Mouse (Mus musculus): ENCODE data around the gene Trp53i11. TPM values are rescaled to one million over a fixed set of nuclear protein-coding genes. Genes with fewer than 3 reads are reported as not detected.

Trp53i11 gene
- total and polyA plus RNA-seq, 3 experiments, result not detected

DNA sequence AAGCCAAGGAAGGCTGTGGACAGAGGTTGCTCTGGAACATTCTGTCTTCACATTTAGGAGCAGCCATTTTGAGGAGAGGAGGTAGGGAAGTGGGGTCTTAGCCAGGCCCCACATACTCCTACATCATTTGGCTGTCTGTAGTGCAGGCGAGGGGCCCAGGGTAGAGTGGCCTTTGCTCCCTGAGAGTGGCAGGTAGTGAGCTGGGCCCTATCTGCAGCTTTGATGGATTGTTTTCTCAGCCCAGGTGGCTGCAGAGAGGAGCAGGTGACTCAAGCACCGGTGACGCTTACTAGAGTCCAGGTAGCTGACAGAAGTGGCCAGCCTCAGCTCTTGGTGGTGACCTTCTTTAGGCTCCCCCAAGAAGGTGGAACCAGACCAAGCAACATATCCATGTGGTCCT, 43.2 kb upstream of the Trp53i11 start:
- Histone ChIP-seq H3K4me3 (ENCODE audit: control insufficient read depth in 1 of 2, insufficient read depth in 1 of 2, low read depth in 2 of 2, low read length in 2 of 2) (no peak overlapping the region), H3K9ac (ENCODE audit: control insufficient read depth, low read depth, low read length, poor library complexity, severe bottlenecking) (no peak overlapping the region), H3K27ac (ENCODE audit: control insufficient read depth, low read depth, low read length) (no peak overlapping the region), H3K36me3 (ENCODE audit: control insufficient read depth in 1 of 2, insufficient read depth in 2 of 2, low read length in 2 of 2) (no peaks in the 10 kb centered on the region), H3K9me3 (replicated peaks; ENCODE audit: insufficient read depth, low read length) (no peaks in the 10 kb centered on the region), H3K79me2 (ENCODE audit: control insufficient read depth, insufficient read depth, low read length, poor library complexity) (no peaks in the 10 kb centered on the region), H3K4me1 (ENCODE audit: control insufficient read depth in 1 of 2, insufficient read depth in 2 of 2, low read length in 2 of 2) (no peaks in the 10 kb centered on the region), H3K27me3 (ENCODE audit: control insufficient read depth in 1 of 2, insufficient read depth in 2 of 2, low read length in 2 of 2) (peaks cover 6 to 23% of the 10 kb centered on the region in 2 experiments)
- no peak for DNase-seq (ENCODE audit: low read depth, low spot score)
- TF ChIP-seq BHLHE40 (IDR thresholded peaks at IDR 0.05; ENCODE audit: borderline replicate concordance, low read depth, low read length) (no peak), ZC3H11A (IDR thresholded peaks at IDR 0.05; ENCODE audit: low read depth, low read length) (no peak), GABPA (IDR thresholded peaks at IDR 0.05; ENCODE audit: low read depth, low read length) (no peak), TCF12 (IDR thresholded peaks at IDR 0.05; ENCODE audit: low read depth, low read length) (no peak), RCOR1 (IDR thresholded peaks at IDR 0.05; ENCODE audit: low read depth, low read length) (no peak), MYC (IDR thresholded peaks at IDR 0.05; ENCODE audit: low read depth, low read length) (no peak), SIN3A (IDR thresholded peaks at IDR 0.05; ENCODE audit: low read length) (no peak), CHD1 (IDR thresholded peaks at IDR 0.05; ENCODE audit: low read depth, low read length) (no peak), SMC3 (IDR thresholded peaks at IDR 0.05; ENCODE audit: low read depth, low read length) (no peak), RAD21 (IDR thresholded peaks at IDR 0.05; ENCODE audit: low read depth, low read length) (no peak), ELF1 (IDR thresholded peaks at IDR 0.05; ENCODE audit: low read depth, low read length) (no peak), KAT2A (conservative IDR thresholded peaks at IDR 0.05; ENCODE audit: low read depth, low read length) (no peak), MEF2A (IDR thresholded peaks at IDR 0.05; ENCODE audit: extremely low read depth, insufficient replicate concordance, low read depth, low read length, poor library complexity, severe bottlenecking) (no peak), HCFC1 (IDR thresholded peaks at IDR 0.05; ENCODE audit: low read depth, low read length) (no peak), ZNF384 (IDR thresholded peaks at IDR 0.05; ENCODE audit: low read depth, low read length) (no peak), NELFE (IDR thresholded peaks at IDR 0.05; ENCODE audit: low read depth, low read length) (no peak), USF2 (IDR thresholded peaks at IDR 0.05; ENCODE audit: borderline replicate concordance in 1 of 2, insufficient read depth in 1 of 2, low read depth in 1 of 2, low read length in 2 of 2) (no peak), UBTF (IDR thresholded peaks at IDR 0.05; ENCODE audit: borderline replicate concordance, insufficient read depth, low read depth, low read length) (no peak), USF1 (IDR thresholded peaks at IDR 0.05; ENCODE audit: low read depth, low read length) (no peak)

- Histone ChIP-seq H3K4me1 (ENCODE audit: control insufficient read depth in 1 of 2, insufficient read depth in 2 of 2, low read length in 2 of 2) (peaks cover 0 to 6% of the 10 kb centered on the region in 2 experiments; a peak in 1 of 4 replicates), H3K36me3 (ENCODE audit: control insufficient read depth in 1 of 2, insufficient read depth in 2 of 2, low read length in 2 of 2) (no peaks in the 10 kb centered on the region), H3K9me3 (replicated peaks; ENCODE audit: insufficient read depth, low read length) (no peaks in the 10 kb centered on the region), H3K79me2 (ENCODE audit: control insufficient read depth, insufficient read depth, low read length, poor library complexity) (no peaks in the 10 kb centered on the region), H3K27me3 (ENCODE audit: control insufficient read depth in 1 of 2, insufficient read depth in 2 of 2, low read length in 2 of 2) (peaks cover 3 to 12% of the 10 kb centered on the region in 2 experiments), H3K27ac (ENCODE audit: control insufficient read depth, low read depth, low read length) (no peak overlapping the region), H3K9ac (ENCODE audit: control insufficient read depth, low read depth, low read length, poor library complexity, severe bottlenecking) (no peak overlapping the region), H3K4me3 (ENCODE audit: control insufficient read depth in 1 of 2, insufficient read depth in 1 of 2, low read depth in 2 of 2, low read length in 2 of 2) (no peak overlapping the region)
- DNase-seq (ENCODE audit: low read depth, low spot score), result no peak
- TF ChIP-seq BHLHE40 (IDR thresholded peaks at IDR 0.05; ENCODE audit: borderline replicate concordance, low read depth, low read length) (no peak), MYB (IDR thresholded peaks at IDR 0.05; ENCODE audit: low read depth, low read length) (no peak), ZC3H11A (IDR thresholded peaks at IDR 0.05; ENCODE audit: low read depth, low read length) (no peak), CHD1 (IDR thresholded peaks at IDR 0.05; ENCODE audit: low read depth, low read length) (no peak), TBP (IDR thresholded peaks at IDR 0.05; ENCODE audit: low read depth, low read length) (no peak), ELF1 (IDR thresholded peaks at IDR 0.05; ENCODE audit: low read depth, low read length) (no peak), UBTF (IDR thresholded peaks at IDR 0.05; ENCODE audit: borderline replicate concordance, insufficient read depth, low read depth, low read length) (no peak), TAL1 (IDR thresholded peaks at IDR 0.05; ENCODE audit: low read length) (no peak), NRF1 (IDR thresholded peaks at IDR 0.05; ENCODE audit: insufficient read depth, low read depth, low read length, poor library complexity, severe bottlenecking) (no peak), CTCF (IDR thresholded peaks at IDR 0.05 in 2 of 3, conservative IDR thresholded peaks at IDR 0.05 in 1 of 3; ENCODE audit: control insufficient read depth in 1 of 3, insufficient read depth in 1 of 3, low read depth in 2 of 3, low read length in 3 of 3, poor library complexity in 1 of 3, severe bottlenecking in 1 of 3) (no peak), ZMIZ1 (IDR thresholded peaks at IDR 0.05; ENCODE audit: low read depth, low read length) (no peak), RCOR1 (IDR thresholded peaks at IDR 0.05; ENCODE audit: low read depth, low read length) (no peak), CHD2 (IDR thresholded peaks at IDR 0.05; ENCODE audit: low read length) (no peak), POLR2AphosphoS5 (IDR thresholded peaks at IDR 0.05; ENCODE audit: borderline replicate concordance, low read depth, low read length) (no peak)
Observed at GRCm38 (mm10) chr2:93150009-93150408, 37.3 kb upstream of the Trp53i11 start.
